Mouse (Mus musculus): ENCODE results near the gene Acox3.

Gene Acox3

DNA sequence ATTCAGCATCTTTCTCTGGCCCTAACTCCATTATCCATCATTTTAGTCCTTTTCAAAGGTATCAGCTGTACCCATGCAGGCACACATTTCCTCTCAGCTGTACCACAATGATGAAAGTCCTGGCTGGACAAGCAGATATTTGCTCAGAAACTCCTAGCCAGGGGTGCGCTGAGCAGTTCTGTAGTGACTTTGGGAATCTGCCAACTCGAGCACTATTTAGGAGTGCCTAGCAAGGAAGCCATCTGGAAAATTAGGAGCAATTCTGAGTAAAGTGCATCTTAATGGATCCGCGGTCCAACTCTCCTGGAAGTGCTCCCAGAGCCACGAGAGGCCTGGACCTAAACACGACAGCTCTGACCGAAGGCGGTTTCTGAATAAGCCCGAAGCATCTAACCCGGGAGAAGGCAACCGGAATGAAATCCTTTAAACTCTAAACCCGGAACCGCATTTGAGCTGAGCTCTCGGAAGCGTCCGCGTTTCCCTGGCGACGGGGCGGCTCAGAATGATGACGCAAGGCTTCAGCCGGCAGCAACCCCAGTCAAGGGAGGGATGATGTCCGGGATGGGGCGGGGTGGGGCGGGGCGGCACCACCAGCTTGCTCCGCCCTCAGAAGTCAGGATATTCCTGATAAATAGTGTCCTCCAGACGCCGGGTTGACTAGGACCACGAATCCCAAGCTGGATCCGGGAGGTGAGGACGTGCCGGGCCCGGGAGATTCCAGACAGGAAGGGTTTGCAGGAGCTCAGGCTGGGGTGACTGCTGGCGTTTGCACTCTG, at the start of gene Acox3:
Gene Acox3, plus strand, starts transcription at position 596 of the 776 bp plus-strand sequence.
- peak; percentile 97 to 98 for DNase-seq

DNA sequence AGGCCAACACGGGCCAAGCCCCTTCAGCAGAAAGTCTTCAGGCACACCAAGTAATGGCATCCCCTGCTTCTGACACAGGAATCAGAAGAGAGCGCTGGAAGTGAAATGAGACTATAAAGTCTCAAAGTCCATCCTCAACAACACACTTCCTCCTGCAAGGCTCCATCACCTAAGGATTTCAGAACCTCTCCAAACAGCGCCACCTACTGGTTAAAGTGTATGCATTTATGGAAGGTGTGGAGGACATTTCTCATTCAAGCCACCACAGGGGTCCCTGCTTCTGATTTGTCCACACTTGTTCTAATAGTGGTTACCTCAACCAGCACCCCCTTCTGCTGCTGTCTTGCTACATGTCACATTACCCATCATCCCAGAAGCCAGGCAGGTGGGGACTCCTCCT, 46.6 kb upstream of the Acox3 start:
- DNase-seq = no peak

DNA sequence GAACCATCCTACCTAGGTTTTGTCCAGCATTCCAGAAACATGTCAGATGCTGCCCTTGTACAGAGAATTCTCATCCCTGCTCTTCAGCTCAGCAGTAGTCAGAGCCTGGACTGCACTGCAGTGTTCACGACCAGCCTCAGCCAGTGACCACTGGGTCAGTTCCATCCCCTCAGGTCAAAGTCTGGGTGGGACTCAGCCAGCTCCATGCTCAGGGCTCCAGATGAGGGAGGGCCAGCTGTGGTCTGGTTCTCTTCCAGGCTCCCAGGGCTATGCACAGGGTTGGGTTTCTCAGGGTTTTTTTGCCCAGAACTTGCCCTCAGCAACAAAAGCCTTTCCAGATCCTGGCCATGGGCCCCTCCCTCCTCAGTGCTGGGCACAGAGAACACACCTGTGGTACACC, 45.4 kb upstream of the Acox3 start:
- DNase-seq = no peak

DNA sequence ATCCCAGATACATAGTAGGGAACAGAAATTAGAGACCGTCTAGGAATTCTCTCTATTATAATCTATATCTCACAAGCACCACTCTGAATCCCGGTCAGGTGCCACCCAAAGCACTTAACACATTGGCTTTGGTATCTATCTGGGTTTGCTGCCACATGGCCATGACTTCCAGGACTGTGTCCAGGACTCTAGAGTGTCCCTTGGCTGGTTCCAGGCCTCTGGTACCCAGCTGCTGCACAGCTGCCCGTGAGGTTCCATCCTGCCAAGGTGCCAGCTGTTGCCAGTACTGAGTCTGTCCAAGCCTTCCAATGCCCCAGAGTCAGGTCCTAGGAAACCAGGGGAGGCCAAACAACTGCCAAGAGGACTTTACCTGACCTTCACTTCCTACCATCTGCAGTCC, 44.8 kb upstream of the Acox3 start:
- DNase-seq = no peak

DNA sequence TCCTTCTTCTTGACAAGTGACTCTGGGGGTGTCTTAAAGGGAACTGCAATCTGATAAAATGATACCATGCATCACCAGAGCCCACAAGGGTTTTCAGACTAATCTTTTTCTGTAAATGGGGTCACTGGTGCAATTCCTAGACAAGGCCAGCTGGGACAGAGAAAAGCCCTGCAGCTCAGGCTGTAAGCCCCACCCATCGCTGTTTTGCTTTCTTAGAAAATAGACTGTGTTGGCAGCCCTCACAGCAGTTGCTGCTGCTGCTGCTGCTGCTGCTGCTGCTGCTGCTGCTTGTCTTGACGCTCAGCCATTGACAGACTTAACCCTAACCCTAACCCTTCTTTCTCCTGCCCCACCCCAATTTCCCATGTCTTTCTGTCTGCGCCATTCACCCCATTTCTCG, 43.3 kb upstream of the Acox3 start:
- DNase-seq = no peak

DNA sequence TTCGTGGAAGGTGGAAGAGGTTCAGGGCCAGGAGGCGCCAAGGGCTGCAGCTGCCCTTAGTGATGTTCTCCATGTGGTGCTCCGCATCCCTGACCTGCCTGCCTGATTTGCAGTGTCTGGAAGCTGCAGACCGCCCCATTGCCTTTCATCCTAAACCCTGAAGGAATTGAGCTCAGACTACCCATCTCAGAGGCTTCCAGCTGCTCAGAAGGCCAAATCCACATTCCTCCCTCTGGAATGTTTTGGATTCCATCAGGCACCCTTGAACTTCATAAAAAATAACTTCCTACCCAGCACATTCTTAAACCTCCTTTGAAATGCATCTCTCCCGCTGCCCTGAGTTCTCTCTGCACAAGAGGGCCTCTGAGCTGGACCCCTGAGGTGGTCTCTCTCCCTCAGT, 42.3 kb upstream of the Acox3 start:
- no peak for DNase-seq

DNA sequence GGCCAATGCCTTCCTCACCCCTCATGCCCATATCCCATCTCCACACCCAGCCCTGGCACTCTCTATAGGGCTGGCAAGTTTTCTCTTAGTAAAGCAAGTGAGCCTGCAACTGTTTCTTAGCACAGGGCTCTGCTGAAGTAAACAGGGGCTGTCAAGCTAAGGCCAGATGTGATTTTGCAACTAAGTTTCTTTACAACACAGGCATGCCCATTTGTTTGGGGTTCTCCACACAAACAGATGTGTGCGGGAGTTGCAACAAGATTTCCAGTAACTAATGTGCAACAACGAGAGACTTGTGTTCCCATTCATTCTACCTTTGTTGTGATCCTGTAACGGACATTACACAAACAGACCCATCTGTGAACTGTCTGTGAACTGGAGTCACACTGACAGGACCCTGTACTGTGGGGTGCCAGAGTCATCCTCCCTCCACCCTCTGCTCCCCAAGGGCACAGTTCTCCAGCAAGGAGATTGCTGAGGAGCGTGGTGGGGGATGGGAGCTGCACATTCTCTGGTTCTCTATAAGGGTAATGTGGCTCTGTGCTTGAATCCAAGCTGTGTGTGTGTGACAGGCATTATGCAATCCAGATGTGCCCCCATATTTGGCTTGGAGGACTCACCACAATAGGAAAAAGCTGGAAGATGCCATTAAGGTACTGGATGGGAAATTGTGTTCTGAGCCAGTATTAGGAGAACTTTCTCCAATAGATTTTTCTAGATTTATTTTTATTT, 41.6 kb upstream of the Acox3 start:
- no peak for DNase-seq

DNA sequence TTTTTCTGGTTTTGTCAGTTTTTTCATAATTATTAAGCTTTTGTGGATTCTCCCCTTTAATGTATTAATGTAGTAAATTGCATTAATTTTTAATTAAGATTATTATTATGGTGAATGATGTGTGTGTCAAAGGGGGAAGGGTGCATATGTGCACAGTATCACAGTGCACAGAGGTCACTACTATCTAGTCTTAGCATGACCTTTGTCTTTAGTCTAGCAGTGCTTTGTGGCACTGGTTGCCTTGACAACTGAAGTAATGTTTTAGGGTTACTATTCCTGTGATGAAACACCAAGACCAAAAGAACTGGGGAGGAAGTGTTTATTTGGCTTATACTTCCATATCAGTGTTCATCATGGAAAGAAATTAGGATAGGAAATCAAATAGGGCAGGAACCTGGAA, 36.7 kb upstream of the Acox3 start:
- no peak for DNase-seq

DNA sequence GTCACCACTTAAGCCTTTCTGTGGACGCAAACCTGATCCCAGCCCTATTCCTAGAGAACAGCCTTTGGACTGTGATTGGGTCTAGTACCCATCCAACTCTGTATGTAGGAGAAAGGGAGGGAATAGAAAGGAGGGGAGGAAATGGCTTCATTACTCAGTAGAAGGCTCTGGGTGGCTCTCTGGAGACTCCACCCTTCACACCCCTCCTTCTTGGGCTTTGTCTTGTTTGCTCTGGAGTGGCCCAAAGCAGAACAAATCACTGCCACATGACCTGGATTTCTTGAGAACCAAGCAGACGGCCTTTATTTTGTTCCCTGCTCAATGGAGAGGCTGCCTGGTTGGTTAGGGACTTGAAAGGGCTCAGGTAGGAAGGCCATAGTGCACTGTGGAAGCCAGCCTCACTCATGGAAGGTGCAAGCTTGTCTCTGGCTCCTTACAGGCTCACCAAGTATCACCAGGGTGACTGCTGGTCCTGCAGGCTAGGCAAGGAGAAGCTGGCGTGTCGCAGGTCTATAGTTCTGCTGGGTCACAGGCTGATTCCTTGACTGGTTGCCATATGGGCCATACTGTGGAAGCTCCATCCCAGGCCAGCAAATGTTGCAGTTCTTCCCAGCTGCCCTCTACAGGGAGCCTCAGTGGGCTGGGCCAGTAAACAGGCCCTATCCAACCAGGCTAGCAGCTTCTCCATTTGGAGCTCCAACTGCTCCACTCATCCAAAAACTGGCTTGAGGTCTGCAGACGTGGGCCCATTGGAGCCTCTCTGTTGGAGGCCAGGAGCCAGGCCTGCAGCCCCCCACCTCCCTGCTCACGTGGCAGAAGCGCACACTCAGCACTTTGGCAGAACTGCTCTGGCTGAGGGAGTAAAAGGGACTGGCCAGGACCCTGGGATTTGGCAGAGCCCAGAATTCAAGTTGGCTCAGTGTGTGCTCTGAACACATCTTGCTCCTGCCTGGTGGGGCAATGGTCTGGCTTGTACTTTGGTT, 30.7 kb upstream of the Acox3 start:
- no peak for DNase-seq

DNA sequence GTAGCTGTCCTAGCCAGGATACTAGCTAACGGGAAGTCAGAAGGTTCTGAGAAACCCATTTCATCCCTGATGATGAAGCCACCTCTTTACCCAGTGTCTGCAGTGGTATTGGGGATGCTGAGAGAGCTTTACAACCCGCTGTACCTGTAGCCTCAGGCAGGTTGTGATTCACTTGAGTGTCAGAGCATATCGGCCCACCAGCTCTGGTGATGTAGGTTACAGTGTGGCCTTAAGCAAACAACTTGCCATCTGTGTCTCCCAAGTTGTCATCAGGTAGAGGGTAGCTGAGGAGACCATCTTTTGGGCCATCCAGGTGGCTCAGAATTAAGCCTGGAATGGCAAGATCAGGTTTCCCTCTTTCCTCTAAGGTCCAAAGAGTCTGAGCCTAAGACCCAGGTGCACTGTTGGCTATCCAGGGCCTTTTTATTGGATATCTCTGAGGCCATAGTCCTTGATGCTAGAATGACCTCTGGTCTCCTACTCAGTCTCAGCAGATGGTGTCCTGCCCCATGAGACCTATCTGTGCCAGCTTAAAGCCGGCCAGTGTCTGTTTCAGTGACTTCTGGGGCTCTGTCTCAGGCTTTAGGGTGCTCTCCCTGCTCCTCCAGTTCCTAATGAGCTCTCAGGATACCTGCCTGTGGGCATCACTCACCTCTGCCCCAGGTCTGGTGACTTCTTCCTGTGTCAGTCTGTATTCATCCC, 29.9 kb upstream of the Acox3 start:
- DNase-seq = no peak

DNA sequence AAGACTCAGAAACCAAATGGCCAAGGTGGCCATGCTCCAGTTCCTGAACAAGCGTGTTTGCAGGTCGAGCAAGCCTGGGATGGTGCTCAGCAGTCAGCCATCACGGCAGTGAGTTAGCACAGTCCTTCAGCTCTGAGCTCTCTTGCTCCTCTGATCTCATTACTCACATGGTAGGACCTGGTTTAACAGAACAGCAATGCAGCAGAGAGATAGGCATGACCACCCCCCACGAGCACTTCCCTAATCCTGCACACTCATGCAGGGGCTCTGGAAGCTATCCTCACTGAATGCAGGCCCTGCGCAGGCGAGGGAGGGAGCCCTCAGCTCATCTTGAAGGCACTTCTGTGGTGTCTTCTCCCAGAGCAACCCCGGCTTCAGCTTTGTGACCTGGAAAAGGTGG, 26.4 kb upstream of the Acox3 start:
- DNase-seq = no peak

DNA sequence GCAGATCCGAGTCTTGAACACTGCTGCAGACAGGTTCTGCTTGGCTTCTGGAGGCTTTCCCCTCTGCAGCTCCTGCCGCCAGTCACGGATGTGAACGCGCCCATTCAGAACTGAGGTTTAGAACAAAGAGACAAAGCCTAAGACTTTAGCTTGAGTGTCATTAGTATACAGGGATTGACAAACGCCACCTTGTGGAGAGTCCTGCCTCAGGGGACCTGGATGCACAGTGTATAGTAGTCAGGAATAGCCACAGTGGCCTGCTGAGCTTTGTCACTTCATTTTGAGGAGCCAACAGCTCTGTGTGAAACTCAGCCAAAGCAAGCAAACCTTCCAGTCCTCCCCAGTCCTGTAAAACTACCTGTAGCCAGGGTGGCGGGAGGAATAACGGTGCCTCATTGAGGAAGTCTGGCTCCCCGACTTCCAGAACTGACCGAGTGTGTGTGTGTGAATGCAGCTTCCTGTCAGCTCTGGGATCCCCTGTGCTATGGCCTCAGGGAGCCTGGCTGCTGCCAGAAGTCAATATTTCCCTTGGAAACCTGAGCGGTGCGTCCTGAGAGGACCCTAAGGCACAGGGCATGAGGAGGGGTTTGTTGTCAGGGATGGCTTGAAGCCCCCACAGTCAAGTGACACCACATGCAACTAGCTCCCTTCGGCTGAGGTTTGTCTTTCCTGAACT, 24.8 kb upstream of the Acox3 start:
- DNase-seq = no peak

DNA sequence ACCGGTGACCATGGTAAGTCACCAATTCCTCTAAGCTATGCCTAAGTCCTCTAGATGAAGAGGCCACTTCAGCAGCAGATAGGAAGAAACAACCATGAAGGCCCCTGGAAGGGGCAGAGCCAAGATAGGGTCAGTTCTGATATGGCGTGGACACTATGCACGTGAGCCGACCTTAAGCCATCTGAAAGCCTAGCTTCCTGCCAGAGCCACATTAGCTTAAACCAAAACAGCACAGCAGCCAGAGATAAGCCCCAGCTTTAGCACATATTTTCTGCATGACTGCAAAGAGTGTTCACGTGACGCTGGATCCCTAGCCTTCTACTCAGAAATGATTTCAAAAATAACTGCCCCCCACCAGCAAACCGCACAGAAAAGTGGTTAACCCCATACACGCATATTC, 23.4 kb upstream of the Acox3 start:
- no peak for DNase-seq

DNA sequence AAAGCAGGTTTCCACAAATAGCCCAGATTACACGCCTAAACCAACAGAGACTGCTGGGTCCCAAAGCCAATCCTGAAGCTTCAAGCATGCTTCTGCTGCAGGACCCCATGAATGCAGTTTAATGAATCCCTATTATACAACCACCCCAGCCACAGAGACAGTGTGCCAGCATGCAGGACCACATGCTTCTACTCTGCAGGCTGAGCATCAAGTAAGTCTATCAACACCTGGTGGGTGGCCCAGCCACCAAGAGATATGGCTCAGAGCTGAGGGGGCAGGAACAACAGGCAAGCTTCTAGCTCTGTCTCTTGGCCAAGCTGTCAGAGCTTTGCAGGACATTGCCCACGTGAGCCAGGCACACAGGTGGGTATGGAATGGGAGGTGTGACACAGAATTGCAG, 20.2 kb upstream of the Acox3 start:
- no peak for DNase-seq

DNA sequence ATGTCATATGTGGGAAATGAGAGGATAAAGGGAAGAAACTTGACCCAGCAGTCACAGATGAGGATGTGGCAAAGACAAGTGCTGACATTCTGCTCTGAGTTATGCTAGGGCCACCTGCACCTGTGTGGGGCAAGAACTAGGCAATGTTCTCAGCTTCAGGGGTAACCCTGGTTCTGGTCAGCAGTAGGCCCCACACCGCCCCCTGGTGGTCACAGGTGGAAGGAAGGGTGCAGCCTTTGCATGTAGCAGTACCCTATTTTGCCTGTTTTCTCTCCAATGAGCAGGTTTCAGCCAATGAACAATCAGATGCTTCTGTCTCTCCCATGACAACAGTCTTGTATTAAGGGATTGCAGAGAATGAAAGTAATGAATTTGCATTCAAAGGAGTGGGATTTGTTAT, 19.4 kb upstream of the Acox3 start:
- peak in 1 of 2 experiments; percentile 79 for DNase-seq

DNA sequence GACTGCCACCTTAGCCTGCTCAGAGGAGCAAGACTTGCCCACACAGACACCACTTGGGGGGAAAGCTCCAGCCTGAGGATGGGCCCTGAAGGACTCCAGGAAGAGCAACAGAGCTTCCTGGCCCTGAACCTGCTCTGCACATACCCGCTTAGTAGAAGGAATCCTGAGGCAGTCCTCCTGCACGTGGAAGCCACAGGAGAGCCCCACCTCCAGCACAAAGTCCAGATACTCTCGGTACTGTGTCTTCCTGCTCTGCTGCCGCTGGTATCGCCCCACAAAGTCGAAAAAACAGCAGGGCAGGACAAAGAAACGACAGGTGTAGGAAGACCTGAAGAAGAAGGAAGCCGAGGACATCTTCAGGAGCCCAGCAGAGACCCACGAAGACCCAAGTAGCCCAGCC, 17.6 kb upstream of the Acox3 start:
- DNase-seq = peak; percentile 65 to 75

DNA sequence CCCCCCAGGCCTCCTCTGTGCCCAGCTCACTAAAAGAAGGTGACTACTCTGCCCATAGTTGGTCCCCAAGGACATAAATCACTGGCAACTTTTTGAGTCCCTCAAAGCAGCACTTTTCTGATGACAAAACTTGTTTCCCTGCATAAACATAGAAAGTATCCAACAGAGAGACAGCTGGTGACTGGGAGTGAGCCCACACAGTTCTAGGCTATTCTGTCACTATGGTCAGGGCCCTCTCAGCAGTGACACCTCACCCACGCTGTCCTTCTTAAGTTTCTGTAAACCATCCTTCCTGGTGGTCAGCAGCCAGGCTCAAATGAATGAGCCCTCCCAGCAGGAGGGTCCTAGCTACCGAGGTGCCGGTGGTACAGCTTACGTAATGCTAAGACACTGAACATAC, 16.2 kb upstream of the Acox3 start:
- no peak for DNase-seq

DNA sequence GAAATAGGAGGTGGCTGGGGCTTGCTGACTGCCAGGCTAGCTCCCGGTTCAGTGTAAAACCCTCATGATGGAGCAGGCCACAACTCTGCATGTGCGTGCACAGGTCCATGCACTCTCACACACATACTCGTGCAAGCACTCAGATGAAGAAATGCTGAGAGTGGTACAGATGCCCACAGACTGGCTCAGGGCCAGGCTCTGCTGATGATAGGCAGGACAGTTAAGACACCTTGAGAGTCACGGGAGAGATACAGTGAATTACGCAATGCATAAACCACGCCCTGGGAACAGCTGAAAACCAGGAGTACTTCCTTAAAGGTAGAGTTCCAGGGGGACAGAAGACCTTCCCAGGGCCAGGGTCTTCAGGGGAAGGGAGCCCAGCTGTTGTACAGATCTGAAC, 11.3 kb upstream of the Acox3 start:
- no peak for DNase-seq

DNA sequence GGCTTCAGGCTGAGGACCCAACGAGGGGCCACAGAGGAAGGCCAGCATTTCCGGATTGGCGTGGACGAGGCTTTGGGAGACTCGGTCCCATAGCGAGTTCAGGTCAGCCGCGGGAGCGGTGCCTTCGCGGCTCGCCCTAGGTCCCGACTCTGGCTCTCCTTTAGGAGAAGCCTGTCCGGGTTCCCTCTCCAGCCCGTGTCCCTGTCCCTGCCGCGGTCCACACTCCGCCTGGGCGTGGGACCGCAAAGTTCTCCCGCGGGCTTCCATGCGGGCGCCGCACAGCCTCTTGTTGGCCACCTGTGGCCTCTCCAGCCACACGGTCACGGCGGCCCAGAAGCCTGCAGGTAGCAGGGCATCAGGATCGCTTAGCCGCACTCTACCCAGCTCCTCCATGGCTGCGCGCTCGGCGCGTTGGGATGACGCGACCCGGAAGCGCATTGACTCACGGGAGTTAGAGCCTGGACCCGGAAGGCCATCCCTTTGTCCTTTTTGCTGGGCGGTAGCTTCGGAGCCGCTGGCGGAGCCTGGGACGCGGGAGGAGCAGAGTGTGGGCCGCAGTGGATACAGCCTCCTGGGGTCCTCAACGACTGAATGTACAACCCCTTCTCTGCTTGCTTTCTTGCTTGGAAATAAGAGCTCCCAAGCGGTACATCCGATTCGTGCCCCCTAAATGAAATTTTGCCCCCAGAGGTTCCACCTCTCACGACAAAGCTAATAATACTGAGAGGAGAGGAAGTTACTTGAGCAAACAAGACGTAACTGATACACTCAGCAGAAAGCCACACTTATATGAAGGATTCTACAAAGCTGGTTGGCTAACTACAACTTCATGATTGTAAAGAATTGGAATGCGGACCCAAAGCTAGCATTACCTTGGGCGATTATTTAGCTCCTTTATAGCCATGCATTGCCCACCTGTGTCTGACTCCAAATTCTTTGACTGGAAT, 7.9 kb upstream of the Acox3 start, which contains the start of gene Trmt44:
Gene Trmt44, minus strand, starts transcription at position 418 of the 947 bp plus-strand sequence.
- peak; percentile 88 to 93 for DNase-seq

DNA sequence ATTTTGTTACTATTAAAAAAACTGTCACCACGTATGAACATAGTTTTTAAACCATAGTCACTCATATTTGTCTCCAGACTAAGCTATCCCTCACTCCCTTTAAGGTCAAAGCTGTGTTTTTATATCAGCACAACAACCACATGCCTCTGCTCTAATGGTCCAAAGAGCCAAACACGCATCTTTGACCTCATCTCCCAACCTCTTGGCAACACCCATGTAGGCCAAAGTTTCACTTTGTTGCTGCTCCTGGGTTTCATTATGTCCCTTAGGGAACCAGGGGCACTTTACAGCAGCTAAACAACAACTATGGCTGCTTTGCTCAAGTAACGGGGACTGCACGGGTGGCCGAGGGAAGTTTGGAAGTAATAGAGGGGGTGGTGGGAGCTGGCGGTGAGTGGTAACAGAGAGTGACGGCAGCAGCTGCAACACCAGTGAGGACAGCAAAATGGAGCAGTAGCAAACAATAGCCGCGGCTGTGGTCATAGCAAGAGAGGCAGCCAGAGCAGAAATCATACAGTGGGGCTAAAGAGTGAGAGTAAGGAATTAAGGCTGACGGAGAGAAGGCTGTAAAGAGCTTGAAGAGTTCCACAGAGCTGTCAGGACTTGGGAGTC, 6.3 kb upstream of the Acox3 start:
- DNase-seq = peak in 1 of 2 experiments; percentile 63
